Mouse (Mus musculus) cerebellum, adult 9-11 months (tissue): ENCODE measurements around the gene A930033H14Rik.

Experiments
- DNase-seq: peaks from one replicate; pipeline ENCODE4 v3.0.0; 2022

Gene A930033H14Rik

DNA sequence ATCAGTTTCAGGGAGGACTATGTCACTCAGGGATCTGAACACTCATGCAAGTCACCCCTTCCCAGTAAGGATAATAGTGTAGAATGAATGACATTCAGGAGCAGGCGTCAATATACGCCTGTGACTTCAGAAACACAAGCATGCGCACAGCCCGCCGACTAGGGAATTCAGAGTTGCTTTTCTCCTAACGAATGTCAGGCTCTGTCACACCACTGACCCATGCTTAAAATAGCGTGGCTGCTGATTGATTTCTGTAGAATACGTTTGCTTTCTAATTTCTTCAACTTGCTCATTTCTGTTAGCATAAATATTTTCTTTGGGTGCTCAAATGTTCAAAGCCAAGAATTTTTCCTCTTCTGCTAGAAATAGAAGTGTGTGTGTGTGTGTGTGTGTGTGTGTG lies 13.1 kb upstream of the A930033H14Rik start:
- DNase-seq, result no peak

DNA sequence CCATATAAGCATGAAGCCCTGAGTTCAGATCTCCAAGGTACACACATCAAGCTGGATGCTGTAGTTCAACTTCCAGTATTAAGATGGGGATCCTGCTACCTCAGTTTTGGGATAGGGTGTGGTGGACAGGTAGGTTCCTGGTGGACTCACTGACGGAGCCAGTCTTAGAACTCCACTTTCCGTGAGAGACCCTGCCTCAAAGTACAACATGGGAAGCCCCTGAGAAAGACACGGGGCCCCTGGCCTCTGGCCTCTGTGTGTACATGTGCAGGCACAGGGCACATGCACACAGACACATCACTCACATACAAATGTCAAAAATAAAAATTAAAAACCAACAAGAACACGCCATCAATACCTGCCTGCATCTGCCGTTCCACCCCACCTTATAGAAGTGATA lies 12.6 kb upstream of the A930033H14Rik start:
- no peak for DNase-seq

DNA sequence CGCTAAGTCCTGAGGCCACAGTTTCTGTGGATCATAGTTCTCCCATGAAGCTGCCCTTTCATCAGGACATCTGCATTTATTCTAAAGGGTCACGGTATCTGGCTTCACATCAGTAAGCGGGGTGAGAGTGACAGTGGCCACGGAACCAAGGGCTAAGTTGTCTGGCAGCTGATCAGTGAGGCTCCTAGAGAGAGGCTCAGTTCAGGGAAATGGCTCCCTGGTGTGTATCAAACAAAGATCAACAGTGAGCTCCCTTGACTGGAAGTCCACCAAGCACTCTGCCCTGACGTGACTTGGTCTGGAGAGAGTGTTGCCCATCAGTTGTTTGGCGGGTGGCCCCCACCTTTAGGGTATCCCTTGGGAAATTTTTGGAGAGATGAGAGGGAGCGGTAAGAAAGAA lies 11.4 kb upstream of the A930033H14Rik start:
- DNase-seq, result no peak

DNA sequence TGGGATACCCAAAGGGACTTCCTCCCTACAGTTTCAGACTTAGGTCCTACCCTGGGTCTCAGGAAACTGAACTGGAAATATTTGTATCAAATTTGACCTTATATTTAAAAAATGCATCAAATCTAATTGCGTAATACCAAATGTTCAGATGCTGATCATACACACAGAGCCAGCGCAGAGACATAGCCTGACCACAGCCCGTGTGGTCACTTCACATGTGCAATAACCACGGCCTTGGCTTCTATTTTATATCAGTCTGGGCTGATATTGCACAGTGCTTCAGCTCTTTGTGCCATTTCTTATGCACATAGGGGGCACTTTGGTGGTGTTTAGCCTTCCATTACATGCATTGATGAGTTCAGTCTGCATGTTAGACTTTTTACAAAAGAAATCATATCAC lies 10.3 kb upstream of the A930033H14Rik start:
- no peak for DNase-seq

DNA sequence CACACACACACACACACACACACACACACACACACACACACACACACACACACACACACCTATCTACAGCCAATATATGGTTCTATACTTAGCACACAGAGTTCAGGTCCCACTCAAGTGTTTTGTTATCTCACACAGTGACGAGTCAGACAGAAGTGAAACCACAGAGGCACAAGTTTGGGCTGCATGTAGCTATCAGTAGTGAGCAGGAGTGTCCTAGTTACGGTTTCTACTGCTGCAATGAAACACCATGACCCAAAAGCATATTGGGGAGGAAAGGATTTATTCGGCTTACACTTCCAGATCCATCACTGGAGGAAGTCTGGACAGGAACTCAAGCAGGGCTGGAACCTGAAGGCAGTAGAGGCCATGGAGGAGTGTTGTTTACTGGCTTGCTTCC lies 9.1 kb upstream of the A930033H14Rik start:
- DNase-seq, result no peak

DNA sequence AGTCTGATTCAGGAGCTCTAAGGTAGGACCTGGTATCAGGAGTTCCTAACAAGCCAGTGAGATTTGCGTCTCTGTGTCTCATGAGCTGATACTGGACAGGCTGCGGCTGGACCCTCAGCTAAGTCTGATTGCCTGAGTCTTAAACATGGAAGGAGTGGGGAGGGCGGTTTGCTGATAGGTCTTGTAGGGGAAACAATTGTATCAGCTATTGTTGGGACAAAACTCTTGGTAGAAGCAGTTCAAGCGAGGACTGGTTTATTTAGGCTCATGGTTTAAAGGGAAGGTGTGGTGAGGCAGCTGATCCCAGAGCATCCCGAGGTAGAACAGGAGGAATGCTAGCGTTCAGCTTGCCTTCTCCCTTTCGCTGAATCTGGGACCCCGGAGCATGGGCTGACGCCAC lies 8.2 kb upstream of the A930033H14Rik start:
- no peak for DNase-seq

DNA sequence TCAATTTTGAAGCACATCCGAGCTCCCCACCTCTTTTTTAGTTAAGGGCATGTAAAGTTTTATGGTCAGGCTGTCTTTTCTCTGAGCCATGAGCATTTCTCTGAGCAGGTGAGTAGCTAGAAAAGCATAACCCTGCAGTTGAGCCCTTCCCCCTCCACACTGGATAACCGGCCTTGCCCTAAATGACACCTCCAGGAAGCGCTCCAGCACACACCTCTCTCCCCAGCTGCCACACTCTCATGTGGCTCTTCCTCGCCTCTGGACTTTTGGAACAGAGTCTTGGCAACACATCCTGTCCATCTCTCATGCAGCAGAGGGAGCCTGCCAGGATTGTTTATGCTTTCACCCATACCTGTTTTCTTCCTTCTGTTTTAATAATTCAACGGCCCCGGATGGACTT lies 7.4 kb upstream of the A930033H14Rik start:
- DNase-seq, result no peak

DNA sequence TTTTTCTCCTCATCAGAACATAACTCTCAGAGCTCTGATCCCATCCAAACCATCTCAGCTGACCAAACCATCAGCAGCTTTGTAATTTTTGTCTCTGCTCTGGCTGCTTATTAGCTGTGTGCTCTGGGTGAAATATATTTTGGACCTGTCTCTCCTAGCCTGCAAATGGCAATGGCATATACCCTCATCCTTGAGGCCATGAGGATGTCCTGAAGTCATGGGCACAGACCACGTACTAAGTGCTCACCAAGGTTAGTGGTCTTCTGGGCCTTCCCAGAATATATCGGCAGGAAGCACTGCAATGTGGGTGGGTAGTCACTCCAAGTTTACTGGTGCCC lies 6.4 kb upstream of the A930033H14Rik start:
- DNase-seq, result no peak

DNA sequence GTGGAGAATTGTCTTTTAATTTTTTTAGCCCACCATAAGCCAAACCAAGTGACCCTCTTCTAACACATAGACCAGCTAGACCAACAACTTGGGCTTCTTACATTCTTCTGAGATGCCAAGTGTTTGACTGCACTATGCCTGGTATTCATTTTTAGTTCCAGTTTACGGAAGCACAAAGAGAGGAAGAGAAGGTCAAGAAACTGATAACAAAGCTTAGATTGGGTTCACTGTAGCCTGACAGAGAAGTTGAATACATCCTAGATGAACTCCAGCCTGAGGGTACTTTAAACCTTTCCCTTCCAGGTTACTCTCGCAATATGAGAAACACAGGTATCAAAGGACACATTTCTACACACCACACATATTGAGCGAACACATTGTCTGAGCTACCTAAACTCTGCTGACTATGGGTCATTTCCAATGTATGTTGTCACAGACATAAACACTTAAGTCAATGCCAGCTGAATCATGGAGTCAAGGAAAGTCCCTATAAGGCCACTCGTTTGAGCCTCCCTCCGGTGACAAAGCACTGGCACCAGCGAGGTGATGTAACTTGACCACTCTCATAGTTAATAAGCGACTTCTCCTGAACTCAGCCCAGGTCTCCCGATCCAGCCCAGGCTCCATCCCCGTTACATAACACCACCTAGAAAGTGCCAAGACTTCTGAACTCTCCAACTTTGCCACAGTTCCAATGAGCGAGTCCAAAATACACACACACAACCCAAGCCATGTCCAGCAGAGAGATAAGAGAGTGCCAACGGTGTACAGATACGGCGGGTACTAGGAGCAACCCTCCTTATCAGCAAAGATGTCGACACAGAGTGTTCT lies 5.8 kb upstream of the A930033H14Rik start:
- DNase-seq, result no peak

DNA sequence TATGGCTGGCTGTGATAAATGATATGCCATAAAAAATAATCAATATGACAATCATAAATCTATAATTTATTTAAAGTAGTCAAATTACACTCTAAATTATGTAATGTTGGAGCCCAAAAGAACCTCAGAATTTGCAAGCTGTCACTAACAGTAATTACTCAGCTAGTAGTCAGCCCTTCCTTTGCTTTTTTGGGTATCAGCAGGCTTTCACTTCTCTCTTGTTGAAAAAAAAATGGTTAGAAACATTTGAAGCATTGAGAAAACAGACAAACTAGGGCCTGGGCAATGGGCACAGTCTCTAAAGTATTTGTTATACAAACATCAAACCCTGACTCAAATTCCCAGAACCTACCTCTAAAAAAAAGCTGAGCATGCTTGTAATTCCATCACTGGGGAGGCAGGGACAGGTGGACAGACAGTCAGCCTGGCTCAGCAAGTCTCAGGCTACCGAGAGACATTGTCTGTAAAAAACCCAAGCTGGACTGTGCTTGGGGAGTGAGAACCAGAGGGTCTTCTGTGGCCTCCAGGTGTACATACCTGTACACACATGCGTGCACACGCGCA lies 4.3 kb upstream of the A930033H14Rik start:
- DNase-seq, result no peak

DNA sequence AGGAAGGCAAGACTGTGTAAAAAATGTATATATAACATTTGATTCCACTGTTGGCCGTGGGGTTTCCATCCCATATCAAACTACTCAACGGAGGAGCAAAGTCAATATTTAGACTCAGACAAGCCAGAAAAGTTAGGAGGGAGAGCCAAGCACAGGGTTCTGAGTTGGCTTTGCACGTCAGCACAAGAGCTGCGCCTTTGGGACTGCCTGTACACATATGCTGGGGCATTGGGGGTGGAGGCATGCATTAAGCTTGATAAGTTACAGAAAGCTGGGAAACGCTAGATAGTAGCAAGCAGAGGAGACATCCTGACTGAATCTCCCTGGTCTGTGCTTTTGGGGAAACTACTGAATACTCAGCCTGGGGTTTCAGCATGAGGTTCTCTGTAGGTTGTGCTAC lies 1.1 kb upstream of the A930033H14Rik start:
- DNase-seq, result no peak

DNA sequence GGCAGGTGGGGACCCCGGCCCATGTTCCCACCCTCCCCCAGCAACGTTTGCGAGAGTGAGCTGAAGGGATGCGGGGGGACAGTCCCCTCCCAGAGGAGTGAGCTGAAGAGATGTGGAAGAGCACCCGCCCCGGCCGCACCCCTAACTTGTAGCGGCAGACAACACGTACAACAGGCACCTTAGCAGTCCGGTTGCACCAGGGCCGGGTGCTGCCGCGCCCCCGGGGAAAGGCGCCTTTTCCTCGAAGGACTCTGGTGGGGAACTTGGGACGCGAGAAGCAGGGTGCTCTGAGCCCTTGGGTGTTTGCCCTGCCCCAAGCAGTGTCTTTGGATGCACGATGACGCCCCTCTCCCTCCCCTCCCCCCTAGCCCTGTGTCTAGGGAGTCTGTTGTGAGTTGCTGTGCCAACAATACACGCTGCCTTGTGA lies 566 bp upstream of the A930033H14Rik start:
- DNase-seq, result peak; percentile 16

DNA sequence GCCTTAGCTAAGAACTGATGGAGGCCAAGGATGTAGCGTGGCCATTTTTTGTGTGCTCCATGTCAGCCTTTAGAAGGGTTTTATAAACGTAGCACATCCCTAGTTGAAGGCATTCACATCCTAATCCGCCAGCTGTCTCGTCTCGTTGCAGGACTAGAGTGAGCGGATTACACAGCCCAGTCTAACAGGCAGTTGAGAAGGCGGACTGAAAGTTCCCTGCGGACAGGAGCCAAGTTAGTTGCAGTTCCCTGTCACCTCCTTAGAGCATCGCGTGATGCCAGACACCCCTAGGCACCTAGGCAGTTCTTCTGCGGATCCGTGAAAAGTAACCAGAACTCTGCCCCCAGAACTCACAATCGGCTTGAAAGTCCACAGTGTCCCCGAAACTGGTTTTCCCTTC lies 922 bp downstream of the A930033H14Rik start:
- peak; percentile 7 for DNase-seq

DNA sequence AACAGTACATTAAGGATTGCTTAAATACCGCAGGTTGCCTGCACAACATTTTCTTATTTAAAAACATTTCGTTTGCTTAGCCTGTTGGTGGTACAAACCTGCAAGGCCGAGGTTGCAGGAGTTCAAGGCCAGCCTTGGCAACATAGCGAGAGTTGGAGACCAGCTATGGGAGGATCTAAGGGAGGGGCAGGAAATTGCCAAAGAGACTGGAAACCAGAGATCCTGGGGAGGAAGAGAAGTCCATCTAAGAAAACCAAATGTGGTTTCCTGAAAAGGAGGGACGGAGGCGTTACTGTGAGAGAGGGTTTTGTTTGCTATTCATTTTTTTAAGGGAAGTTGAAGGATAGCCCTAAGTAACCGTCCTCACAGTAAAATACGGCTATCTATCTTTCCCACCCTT lies 1.3 kb downstream of the A930033H14Rik start:
- no peak for DNase-seq

DNA sequence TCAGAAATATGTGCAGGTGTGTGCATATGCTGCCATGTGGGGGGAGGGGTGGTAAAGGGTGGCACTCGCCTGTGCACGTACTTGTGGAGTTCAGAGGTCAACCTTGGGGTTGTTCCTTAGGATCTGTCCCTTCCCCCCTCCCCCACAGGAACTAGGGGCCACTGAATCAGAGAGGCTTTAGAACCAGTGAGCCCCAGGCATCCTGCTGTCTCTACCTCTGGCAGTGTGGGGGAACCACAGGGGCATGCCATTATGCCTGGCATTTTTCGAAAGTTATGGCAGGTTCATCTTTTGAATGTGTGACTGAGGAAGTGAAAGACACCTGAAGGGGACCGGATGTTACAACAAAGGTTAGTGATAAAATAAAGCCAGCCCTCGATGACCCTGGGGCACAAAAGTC lies 2.2 kb downstream of the A930033H14Rik start:
- no peak for DNase-seq

DNA sequence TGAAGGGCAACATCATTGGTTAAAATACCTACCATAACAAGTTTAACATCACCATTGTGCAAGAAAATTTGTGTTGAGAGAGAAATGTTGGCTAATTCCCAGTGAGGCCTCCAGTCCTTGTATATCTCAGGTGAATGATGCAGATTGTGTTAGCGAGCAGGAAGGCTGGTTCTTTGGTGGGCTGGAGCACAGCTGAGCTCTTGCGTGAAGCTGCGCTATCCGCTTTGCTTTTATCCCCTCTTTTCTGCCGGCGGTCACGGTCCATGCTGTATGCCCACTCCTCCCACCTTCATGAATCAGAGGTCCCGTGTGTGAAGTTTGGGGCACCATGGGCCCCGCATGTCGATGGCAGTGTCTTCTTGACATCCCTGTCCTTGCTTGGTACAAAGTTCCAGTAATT lies 2.9 kb downstream of the A930033H14Rik start:
- DNase-seq, result no peak

DNA sequence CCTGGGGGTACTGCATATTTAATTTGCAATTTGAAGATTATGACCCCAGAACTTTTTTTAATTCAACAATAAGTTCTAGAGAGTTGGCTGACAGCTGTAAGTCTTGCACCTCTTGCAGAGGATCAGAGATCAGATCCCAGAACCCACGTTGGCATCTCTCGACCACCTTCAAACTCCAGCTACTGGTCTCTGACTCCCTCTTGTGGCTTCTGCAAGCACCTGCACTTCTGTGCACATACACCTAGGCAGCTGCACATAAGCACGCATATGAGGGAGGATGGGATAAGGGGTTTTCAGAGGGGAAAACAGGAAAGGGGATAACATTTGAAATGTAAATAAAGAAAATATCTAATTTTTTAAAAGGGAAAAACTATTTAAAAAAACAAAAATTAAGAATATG lies 4.2 kb downstream of the A930033H14Rik start:
- DNase-seq, result no peak

DNA sequence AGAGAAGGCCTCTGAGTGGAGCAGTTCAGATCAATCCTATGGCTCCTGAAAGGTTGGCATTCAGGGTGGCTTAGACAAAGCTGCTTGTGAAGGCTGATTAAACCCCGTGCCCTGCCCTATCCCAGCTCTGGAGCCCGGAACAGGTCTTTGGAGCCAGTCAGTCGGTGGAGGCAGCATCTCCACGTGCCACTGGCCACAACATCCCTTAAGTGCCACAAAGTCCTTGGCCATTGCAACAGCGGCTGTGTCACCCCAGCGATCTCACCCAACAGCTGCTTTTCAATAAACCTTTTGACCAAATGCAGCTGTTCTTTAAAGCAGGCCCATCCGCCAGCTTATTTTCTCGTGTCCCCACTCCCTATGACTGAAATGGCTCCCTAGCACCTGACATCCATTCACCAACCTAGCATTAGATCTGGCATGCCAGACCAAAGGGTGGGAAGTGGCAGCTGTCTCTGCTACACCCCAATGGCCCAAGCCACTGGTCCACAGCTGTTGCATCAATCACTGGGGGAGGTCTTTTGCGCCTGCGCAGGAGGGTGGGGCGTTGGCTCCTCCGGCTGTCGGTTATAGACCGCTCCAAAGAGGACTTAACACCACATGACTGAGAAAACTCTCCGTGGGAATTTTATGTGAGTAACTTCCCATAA lies 4.8 kb downstream of the A930033H14Rik start:
- DNase-seq, result no peak

DNA sequence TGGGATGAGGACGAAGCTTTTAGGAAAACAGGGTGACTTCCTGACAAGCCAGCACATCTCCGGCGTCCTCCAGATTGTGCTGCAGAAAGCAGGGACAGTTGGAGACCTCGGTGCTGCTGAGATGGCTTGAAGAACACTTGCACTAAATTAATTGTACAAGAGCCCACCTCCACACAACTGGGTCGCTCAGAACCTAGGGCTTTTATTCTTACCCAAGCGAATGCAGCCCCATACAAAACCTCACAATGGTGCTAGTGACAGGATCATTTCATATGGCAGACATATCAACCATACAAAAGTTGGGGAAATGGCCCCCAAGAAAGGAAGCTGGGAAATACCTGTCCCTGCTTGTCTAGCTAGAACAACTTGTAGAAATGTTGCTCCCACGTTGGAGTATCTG lies 5.4 kb downstream of the A930033H14Rik start:
- no peak for DNase-seq

DNA sequence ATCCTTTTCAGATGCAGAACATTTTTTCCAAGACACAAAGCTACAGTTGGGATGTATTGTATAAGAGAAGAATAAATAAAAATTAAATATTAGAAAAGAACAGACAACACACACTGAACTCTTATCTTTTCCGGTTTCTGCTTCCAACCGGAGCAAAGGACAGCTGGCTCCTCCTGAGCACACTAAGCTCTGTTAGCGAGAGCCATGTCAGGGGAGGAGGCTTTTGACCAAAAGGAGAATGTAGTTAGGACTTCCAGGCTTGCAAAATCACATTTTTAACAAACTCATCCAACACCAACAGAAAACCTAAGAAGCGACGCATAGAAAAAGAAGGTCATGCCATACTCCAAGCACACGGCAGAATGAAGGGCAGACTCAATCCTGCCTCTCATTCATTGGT lies 6.8 kb downstream of the A930033H14Rik start:
- DNase-seq, result no peak

DNA sequence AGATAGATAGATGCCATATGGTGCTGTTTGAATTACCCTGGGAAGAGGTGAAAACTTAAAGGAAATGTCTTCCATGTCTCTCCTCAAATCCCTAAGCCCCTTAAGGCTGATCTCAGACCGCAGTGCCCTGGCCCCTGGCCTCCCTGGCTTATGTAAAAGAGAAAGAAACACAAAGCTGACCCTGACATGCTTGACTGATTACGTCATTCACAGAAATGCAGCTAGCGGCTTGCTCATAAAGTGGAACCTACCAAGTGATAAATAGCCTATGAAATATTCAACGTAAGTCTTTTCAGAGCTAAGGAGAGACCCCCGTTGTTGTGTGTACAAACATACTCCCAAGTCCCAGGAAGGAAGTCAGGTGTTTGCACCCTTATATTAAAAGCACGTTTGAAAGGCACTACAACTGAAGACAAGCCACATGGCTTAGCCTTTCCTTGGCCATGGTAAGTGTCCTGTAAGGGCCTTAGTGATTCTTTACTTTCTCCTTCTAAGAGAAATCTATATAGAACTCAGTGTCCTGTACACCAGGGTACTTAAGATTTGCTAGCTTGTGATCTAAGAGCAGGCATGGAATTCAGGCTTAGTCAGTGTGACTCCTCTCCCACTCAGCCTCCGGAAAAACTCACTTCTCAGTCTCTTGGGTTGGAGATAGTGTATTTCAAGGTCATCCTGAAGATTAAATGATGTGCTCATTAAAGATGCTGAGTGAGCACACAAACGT lies 8.1 kb downstream of the A930033H14Rik start:
- DNase-seq, result no peak

DNA sequence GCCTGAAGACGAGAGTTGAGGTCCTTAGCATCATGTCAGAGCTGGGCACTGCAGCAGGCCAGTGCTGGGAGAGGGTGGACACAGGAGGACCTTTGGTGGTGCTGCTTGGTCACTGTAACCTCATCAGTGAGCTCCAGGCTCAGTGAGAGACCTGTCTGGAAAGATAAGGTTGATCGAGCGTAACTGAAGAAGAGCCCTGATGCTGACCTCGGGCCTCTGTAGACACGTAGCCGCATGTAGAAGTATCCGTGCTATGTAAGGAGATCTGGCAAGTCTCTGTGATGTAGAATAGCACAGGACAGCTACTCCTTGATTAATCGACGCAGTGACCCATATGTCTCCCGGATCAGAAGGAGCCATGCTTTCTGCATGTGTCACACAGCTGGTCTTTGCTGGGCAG lies 19.2 kb downstream of the A930033H14Rik start:
- DNase-seq, result no peak

DNA sequence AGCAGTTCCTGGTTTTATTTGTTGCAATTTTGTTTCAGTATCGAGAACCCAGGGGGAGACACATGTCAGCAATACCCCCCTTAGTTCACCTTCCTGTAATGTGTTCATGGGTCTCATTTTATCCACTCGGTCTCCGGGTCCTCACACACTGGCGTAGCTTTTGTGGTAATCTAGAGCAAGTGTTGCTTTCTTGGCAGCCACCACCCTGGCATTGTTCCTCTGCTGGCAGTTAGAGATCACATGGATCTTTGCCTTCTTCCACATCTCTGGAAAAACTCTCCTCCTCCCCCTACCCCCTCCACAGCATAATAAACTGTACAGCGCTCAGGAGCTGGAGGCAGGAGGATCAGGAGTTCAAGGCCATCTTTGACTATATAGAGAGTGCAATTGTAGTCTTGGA lies 20.6 kb downstream of the A930033H14Rik start:
- DNase-seq, result no peak
